Mouse (Mus musculus): ENCODE results near the gene Afg1l. TPM values are rescaled to one million over a fixed set of nuclear protein-coding genes. Genes with fewer than 3 reads are reported as not detected.

The Afg1l gene
- total and polyA plus RNA-seq, 2 experiments from 2014 or later: 7.9 to 8.1 TPM

DNA sequence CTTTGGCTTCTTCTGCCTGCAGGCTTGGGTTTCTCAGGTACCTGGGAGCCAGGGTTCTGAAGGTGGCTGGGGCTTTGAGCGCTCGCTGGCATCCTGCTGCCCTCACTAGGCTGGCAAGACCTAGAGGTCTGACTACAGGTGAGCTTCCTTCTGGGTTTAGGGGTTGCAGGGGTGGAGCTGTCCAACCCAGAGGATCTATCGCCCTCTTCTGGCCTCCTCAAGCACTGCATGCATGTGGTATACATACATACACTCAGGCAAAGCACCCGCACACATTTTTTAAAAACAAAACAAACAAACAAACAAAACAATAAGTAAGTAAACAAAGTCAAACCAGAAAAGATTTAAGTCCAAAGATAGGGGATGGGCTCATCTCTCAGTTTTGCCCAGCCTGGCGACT, 187.0 kb downstream of the Afg1l start:
- peak; percentile 75 for TF ChIP-seq CTCF (IDR thresholded peaks at IDR 0.05; ENCODE audit: low read depth)
- Histone ChIP-seq H3K4me1 (ENCODE audit: insufficient read depth, low read length) (no peaks in the 10 kb centered on the region), H3K9me3 (ENCODE audit: low read length) (no peaks in the 10 kb centered on the region), H3K27ac (no peak overlapping the region), H3K9ac (replicated peaks; ENCODE audit: low read length) (no peak overlapping the region), H3K4me3 (ENCODE audit: low read length) (no peak overlapping the region), H3K36me3 (ENCODE audit: insufficient read depth, low read length) (no peaks in the 10 kb centered on the region), H3K4me2 (ENCODE audit: low read depth, low read length) (no peak overlapping the region), H3K27me3 (ENCODE audit: insufficient read depth, low read length) (no peaks in the 10 kb centered on the region)
- DNase-seq (ENCODE audit: low spot score): peak; percentile 65
- ATAC-seq: no peak
- 62% methylated on average over 5 of the region's 5 CpGs for WGBS

DNA sequence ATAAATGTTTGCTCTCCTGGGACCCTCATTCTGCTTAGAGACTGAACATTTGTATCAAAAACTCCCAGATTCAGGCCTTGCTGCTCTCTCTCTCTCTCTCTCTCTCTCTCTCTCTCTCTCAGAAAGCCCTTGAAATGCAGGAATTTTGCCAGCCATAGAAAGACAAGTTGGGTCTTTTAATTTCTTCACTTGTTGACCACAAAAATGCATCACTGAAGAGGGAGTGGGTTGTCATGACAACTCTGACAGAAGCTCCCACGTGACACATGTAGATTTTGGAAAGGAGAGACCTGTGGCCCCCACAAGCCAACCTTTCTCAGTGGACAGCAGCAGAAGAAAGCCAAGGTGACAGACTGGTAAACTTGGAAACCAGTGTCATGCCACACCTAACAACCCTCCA, 190.7 kb downstream of the Afg1l start:
- ATAC-seq (no peak), DNase-seq (ENCODE audit: low spot score) (no peak)
- H3K4me2 ChIP-seq (ENCODE audit: low read depth, low read length): no peak overlapping the region
- H3K4me1 ChIP-seq (ENCODE audit: insufficient read depth, low read length): no peaks in the 10 kb centered on the region
- H3K27ac ChIP-seq: no peak overlapping the region
- no peak overlapping the region for H3K4me3 ChIP-seq (ENCODE audit: low read length)
- no peaks in the 10 kb centered on the region for H3K27me3 ChIP-seq (ENCODE audit: insufficient read depth, low read length)
- H3K36me3 ChIP-seq (ENCODE audit: insufficient read depth, low read length): no peaks in the 10 kb centered on the region
- TF ChIP-seq CTCF (IDR thresholded peaks at IDR 0.05; ENCODE audit: low read depth): no peak
- WGBS: 32% methylated on average over 1 of the region's 1 CpGs
- no peaks in the 10 kb centered on the region for H3K9me3 ChIP-seq (ENCODE audit: low read length)
- H3K9ac ChIP-seq (replicated peaks; ENCODE audit: low read length): no peak overlapping the region

DNA sequence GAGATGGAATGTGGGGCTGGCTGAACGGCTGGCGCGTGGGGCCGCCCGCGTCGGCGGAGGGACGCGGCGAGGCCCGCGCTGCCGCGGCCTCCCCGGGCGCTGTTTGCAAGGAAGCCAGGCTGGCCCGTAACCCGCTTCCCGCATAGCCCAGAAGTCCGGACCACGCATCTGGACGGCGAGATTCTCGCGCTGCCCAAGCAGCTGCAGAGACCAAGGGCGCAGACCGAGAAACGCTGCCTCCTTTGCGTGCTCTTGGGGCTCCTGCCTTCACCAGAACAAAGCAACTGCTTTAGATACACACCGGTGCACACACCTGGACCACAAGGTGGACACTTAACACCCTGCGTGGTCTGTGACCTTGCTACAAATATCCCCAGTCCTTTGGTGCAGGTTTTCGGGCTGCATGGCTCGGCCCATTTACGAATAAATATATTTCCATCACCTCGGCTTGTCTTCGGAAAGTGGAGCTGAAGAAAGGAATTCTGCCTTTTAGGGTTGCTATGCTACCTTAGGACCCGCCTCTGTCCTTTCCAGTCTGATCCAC, 200.0 kb downstream of the Afg1l start:
- WGBS: 2% methylated on average over 38 of the region's 38 CpGs
- no peak; the same call in 1 of the 2 replicates for ATAC-seq

GRCm38 (mm10) chr10:42277476-42278306, 200.7 kb downstream of the Afg1l start:
- WGBS: 1% methylated on average over 76 of the region's 78 CpGs
- Histone ChIP-seq H3K27ac (peak overlapping the region; percentile 97), H3K36me3 (ENCODE audit: insufficient read depth, low read length) (no peaks in the 10 kb centered on the region), H3K4me2 (ENCODE audit: low read depth, low read length) (peak overlapping the region; percentile 98), H3K27me3 (ENCODE audit: insufficient read depth, low read length) (no peaks in the 10 kb centered on the region), H3K4me1 (ENCODE audit: insufficient read depth, low read length) (peaks cover 23% of the 10 kb centered on the region), H3K4me3 (ENCODE audit: low read length) (peak overlapping the region; percentile 84), H3K9ac (replicated peaks; ENCODE audit: low read length) (peak overlapping the region; percentile 77), H3K9me3 (ENCODE audit: low read length) (no peaks in the 10 kb centered on the region)
- TF ChIP-seq CTCF (IDR thresholded peaks at IDR 0.05; ENCODE audit: low read depth): no peak; the same call in 1 of the 2 replicates
- peak; percentile 99 for DNase-seq (ENCODE audit: low spot score)
- ATAC-seq: peak; percentile 95

More for the DNA sequence above, 200.0 kb downstream of the Afg1l start:
- Histone ChIP-seq H3K9me3 (ENCODE audit: low read length) (no peaks in the 10 kb centered on the region), H3K9ac (replicated peaks; ENCODE audit: low read length) (peak overlapping the region; percentile 57), H3K4me1 (ENCODE audit: insufficient read depth, low read length) (peaks cover 20% of the 10 kb centered on the region), H3K27me3 (ENCODE audit: insufficient read depth, low read length) (no peaks in the 10 kb centered on the region), H3K4me3 (ENCODE audit: low read length) (peak overlapping the region; percentile 84), H3K4me2 (ENCODE audit: low read depth, low read length) (peak overlapping the region; percentile 98), H3K27ac (peak overlapping the region; percentile 97), H3K36me3 (ENCODE audit: insufficient read depth, low read length) (no peaks in the 10 kb centered on the region)
- DNase-seq (ENCODE audit: low spot score): peak; percentile 9
- no peak for TF ChIP-seq CTCF (IDR thresholded peaks at IDR 0.05; ENCODE audit: low read depth)

DNA sequence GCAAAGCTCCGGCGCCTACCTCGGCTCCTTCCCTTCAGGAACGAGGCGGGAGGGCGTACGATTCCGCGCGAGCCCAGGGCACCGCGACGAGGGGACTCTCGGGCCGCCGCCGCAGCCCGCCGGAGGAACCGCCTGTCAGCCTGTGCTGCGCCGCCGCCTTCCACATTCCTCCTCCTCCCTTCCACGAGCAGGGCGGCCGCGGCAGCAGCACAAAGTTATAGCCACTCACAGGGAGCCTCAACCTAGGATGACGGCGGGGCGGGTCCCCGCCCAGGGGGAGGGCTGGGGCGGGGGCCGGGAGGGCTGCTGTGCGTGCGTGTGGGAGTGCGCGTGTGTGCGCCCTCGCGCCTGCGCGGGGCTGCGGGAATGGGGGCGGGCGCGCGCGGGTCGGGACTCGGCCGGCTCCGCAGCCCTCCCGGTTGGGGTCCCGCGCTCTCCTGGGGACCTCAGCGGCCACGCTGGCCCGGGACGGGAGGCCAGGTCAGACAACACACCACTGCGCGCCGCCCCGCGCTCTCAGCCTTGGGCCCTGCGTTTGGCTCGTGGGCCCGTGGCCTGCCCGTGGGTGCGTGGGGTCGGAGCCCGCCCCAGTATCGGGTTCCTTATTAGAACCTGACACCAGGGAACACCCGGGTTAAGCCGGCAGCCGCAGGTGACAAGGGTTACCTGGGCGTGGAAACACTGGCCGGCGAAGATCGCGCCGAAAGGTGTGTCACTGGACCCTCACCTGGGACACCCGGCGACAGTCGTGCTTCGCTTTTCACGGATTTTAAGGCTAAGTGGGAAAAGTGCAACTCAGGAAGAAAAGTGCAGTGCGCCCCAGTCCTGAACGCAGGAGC, 201.6 kb downstream of the Afg1l start, which contains the start of gene Foxo3:
Gene Foxo3, minus strand, starts transcription at position 249 of the 839 bp plus-strand sequence.
- H3K36me3 ChIP-seq (ENCODE audit: insufficient read depth, low read length): no peaks in the 10 kb centered on the region
- H3K4me1 ChIP-seq (ENCODE audit: insufficient read depth, low read length): peaks cover 25% of the 10 kb centered on the region
- no peaks in the 10 kb centered on the region for H3K9me3 ChIP-seq (ENCODE audit: low read length)
- under 1% methylated on average over 73 of the region's 88 CpGs for WGBS
- peak within 1 kb of the TSS; percentile 77 for H3K9ac ChIP-seq (replicated peaks; ENCODE audit: low read length)
- no peaks in the 10 kb centered on the region for H3K27me3 ChIP-seq (ENCODE audit: insufficient read depth, low read length)
- H3K4me2 ChIP-seq (ENCODE audit: low read depth, low read length): peak within 1 kb of the TSS; percentile 98
- DNase-seq (ENCODE audit: low spot score) (peak; percentile 95), ATAC-seq (peak; percentile 72)
- peak within 1 kb of the TSS; percentile 97 for H3K27ac ChIP-seq
- H3K4me3 ChIP-seq (ENCODE audit: low read length): peak within 1 kb of the TSS; percentile 84
- TF ChIP-seq CTCF (IDR thresholded peaks at IDR 0.05; ENCODE audit: low read depth): no peak

GRCm38 (mm10) chr10:42275871-42276501, 202.4 kb downstream of the Afg1l start:
- Histone ChIP-seq H3K9me3 (ENCODE audit: low read length) (no peaks in the 10 kb centered on the region), H3K27ac (peak overlapping the region; percentile 97), H3K36me3 (ENCODE audit: insufficient read depth, low read length) (no peaks in the 10 kb centered on the region), H3K9ac (replicated peaks; ENCODE audit: low read length) (peak overlapping the region; percentile 77), H3K4me1 (ENCODE audit: insufficient read depth, low read length) (peaks cover 29% of the 10 kb centered on the region), H3K4me2 (ENCODE audit: low read depth, low read length) (peak overlapping the region; percentile 98), H3K4me3 (ENCODE audit: low read length) (peak overlapping the region; percentile 84), H3K27me3 (ENCODE audit: insufficient read depth, low read length) (no peaks in the 10 kb centered on the region)
- under 1% methylated on average over 37 of the region's 40 CpGs for WGBS
- no peak for TF ChIP-seq CTCF (IDR thresholded peaks at IDR 0.05; ENCODE audit: low read depth)
- DNase-seq (ENCODE audit: low spot score) (peak; percentile 76), ATAC-seq (peak; percentile 6)

Data from hindbrain, postnatal 0 days (tissue).